Mouse (Mus musculus): ENCODE measurements around the gene Supt3.
A peak's percentile ranks its signal among the peaks of the same experiment; 100 is the strongest.

Gene Supt3

DNA sequence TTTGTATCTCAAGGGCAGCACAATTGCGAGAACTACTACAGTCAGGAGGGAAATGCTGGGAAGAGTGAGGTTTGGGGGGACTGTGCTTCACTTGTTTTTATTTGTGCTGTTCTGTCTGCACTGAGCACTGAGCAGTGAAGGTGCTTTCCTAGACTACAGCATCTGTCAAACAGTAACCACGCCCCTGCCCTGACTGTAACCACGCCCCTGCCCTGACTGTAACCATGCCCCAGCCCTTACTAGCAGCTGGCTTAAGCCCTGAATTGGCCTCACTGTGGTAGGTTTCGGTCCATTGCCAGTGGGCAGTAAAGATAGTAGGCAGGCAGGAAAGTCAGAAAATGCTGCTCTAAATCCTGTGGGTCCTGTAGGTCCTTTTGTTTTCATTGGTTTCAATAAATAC is 196.5 kb downstream of the Supt3 start:
- no peak for DNase-seq

DNA sequence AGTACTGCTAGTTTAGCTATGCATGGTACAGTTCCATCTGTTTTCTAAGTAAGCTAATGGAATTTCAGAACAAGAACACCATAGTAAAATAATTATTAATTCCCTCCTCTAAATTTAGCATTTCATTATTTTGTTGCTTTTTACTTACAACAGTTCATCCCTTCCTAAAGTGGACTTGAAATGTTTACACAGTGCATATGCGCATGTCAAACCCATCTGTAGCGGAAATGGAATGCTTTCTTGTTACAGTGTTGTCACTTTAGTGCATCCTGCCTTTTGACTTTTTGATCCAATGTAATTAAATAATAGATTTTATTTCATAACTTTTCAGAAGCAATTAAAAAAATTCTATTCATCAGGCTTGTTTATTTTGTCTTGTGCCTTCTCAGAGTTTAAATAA is 200.7 kb downstream of the Supt3 start:
- no peak for DNase-seq

DNA sequence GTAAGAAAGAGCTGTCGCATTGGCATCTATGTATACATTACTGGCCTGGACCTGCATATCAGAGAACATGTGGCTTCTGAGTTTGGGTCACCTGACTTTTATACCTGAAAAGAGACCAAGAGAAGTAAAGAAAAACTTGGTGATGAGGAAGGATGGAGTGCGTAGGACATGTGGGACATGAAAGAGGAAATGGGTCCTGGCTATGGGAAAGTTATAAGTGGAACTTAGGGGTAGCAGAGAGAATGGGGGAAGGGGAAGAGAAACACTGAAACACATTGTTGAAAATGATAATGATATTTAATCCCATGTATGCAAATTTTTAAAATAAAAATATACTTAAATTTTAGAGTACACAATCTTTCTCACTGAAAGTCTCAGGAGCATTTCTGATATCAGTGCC is 211.0 kb downstream of the Supt3 start:
- DNase-seq, result no peak

DNA sequence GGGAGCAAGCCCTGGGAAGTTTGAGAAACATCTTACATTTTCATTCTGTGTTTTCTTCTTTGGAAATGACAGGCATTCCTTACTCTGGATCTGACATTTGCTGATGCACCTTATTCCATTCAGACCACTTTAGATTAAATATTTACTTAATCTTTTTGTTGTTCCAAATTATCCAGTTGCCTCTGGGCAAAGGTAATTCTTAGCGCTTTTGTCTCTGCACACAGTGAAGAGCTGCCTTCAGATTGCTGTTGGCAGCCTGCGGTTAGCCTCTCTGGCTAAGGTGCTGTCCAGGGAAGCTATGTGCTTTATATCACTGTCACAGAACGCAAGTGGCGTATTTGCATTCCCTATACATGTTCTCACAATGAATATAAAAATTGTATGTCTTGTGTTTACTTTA is 226.4 kb downstream of the Supt3 start:
- DNase-seq, result no peak

DNA sequence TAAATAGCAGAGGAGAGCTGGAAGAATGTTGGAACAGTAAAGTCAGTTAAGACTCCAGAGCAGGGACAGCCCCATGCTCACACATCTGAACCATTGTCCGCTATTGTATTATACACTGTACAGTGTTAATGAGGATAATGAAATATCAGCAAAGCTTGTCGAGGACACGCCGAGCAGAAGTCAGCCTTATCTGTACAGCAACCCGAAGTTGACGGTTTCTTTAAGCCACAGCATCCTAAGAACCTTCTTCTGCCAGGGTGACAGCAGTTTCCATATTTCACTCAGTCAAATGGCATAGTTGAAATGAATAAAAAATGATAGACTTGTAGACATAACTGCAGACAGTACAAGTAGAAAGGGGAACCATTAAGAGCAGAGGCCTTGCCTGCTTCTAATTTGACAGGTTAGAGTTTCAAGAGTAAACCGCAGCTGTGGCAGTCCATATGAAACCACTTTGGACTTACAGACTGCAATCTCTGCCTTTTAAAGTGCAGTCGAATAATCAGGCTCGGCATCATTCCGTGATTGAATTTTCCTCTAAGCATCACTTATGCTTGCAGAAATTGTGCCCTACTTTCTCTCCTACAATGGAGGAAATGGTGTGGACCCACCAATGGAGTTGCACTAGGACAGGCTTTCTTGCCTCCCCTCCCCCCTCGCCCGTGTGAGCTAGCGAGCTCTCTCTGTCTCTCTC is 227.7 kb downstream of the Supt3 start:
- no peak for DNase-seq

DNA sequence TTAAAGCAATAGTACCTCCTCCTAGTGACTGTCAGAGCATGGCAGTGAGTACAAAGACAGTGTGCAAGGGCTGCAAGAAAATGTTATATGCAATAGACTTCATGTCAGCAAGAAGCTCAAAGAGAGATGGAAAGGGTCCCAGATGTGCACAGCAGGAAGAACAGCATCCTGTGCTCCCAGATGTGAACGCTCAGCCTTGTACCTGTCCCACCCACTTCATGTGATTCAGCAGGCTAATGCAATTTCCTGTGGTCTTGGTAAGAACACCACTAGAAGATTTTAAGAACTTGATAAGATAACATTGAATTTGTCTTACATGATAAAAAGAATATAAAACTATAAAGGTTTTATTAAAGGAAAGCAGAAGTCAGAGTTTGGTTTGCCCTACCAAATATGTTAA is 230.5 kb downstream of the Supt3 start:
- no peak for DNase-seq

DNA sequence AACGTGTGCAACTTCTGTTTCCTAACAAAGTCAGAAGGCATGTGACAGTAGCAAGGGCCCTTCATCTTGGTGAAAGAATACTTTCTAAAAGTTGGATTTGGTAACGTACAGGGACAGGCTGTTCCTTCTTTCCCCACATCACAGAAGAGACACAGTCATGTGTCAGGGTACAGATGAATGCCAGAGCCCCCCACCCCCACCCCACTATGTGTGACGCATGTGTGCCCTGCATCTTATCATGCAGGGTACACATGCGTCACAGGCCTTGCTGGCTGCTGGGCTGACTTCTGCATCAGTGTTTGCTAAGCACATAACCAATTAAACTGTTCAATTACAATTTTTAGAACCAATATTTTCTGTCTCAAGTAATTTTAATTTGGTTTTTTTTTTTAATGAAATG is 231.7 kb downstream of the Supt3 start:
- DNase-seq, result no peak

DNA sequence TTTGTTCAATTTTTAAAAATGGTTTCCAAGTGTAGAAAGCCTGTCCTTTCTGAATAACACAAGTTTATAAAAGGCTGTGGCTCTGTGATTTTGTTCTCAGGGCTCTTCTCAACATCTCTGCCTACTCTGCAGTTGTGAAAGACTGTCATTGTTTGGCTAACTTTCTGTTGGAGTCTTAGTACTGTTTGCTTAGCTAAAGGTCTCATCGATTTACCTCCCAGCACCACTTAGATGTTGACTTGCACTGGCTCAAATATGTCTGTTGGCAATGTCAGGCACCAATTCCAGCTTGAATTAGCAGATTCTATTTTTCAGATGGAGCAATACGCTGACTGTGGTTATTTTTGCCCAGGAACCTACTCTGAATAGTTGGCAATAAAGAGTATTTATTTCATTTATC is 233.5 kb downstream of the Supt3 start:
- DNase-seq, result no peak

DNA sequence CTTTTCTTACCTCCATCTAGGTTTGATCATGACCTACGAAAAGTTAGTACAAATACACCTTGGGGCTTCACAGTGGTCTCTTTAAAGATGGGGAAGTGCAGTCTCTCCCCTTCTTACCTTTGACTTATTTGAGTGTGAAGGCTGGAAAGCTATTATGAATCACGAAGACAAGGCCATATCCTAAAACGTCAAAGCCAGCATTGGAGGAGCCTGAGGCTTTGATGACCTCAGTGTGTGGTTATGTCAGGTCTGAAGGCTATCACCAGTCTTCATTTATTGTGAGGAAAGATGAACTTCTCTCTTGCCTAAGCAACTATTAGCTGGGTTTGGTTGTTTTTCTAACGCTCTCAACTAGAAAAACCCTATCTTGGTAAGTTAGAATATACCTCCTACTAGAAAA is 239.8 kb downstream of the Supt3 start:
- DNase-seq, result no peak

DNA sequence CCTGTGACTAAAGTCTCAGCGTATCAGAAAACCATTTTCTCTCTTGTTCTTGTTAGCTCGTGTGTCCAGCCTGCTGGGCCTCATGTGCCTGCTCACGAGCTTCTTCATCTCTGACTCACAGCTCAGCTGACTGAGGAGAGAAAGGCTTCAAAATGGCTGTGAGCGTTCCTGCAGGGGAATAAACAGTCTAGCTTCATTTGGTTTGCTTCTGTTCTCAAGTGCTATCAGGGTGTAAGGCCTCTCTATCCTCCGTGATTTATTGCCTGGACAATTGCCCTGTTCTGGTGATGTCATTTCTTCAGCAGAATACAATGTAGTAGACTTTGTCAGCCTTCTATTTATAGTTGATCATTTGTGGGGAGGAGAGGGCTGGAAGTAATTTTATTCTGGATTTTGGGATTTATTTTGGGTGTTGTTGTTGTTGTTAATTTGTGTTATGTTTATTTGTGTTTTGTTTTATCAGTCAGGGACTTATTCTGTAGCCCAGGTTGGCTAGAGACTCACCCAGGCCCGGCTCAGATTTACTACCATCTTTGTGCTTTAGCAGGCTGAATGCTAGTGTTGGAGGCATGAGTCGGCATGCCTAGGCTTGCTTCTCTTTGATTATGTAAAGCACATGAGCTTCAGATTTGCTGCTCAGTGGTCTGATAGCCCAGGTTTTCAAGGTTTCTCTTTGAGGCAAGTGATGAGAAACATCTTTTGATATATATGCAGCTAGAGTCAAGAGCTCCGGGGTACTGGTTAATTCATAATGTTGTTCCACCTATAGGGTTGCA is 243.4 kb downstream of the Supt3 start:
- DNase-seq, result peak in 1 of 2 experiments; percentile 57

DNA sequence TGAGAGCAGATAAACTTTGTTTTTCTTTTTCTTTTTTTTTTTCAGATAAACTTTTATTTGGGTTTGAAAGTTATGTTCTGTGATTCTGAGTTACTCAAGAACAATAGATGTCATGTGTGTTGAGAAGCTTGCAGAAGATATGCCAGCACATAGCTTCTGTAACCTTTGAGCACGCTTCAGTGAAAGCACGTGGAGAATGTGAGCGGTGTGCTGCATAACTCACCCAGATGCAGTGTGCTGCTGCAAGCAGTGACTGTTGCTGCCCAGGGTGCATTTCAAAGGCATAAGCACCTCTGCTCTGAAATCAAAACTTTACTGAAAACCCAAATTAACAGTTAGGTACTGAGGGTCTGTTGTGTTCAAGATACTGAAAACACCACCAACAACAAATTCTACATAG is 251.5 kb downstream of the Supt3 start:
- DNase-seq, result no peak

DNA sequence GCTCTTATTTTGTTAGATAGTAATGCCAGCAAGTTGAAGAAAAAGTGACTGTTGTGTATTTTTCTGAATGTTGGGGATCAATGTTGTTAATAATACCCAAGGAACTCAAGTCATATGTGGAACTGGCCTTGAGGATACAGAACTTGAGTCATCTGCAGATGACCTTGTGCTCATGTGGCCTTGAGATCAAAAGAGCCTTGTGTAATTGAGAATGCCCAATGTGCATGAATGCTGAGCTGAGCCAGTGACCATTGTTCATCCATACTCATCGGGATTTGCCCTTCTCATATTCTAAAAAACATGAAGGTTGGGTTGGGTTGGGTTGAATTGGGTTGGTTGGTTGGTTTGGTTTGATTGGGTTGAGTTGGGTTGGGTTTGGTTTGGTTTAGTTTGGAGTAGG is 252.2 kb downstream of the Supt3 start:
- no peak for DNase-seq

DNA sequence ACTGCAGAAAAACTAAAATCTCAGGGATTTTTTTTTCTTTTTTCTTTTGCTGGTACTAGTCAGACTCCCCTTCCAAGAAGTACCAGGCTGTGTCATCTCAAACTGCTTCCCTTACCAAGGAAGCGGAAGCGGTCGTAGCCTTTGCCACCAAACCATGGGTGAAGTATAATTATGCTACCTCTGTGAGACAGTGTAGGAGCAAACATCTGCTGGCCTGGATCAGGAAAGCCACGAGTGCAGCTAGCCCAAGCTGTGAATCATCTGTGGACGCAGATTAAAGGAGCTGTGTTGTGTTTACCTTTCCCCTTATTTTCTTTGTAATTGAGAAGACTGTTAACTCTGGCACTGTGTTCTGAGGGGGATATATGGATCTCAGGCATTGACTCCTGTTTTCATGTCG is 255.3 kb downstream of the Supt3 start:
- DNase-seq, result no peak

DNA sequence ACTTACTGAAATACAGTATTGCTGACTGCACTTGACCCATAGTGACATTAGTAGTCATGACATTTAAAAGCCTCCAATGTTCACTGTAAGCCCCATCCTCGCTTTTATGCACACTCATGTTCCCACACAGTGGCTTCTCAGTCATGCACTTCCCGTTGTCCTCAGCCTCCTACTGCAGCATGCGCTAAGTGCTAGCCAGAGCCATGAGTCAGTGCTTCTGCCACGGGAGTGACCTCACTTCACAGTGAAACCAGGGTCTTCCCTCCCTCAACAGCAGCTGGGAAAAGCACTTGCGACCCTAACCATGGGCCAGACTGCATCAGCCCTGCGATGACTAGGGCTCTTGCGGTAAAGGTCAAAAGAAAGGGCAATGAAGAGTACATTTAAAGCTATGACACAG is 256.7 kb downstream of the Supt3 start:
- DNase-seq, result no peak

DNA sequence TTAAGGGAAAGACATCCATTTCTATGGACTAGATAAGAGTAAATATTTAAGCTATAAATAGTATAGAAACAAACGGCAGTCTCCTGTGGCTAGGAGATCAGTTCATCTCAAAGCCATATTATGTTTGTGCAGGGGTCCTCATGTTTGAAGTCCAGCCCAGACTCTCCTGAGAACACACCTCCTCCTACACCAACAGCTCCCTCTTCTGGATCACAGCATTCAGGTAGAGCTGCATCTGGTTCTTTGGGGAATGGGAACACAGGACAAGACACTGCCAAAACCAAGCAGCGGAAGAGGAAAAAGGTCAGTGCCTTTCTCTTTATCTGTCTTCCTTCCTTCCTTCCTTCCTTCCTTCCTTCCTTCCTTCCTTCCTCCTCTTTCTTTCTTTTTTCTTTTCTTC is 264.1 kb downstream of the Supt3 start:
- no peak for DNase-seq

DNA sequence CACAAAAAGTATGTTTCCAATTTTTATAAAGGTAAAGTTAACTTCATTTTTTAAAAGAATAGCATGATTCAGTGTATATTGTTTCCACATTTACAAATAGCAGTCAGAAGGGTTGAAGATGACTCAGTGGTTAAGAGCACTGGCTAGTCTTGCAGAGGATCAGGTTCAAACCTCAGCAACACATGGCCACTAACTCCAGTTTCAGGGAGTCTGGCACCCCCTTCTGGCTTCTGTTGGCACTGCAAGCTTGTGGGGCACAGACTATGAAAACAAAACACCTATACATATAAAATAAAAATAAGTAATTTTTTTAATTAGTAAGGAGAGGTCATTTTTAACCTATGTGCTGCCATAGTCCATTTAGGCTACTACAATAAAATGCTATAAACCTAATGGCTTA is 268.9 kb downstream of the Supt3 start:
- DNase-seq, result no peak

DNA sequence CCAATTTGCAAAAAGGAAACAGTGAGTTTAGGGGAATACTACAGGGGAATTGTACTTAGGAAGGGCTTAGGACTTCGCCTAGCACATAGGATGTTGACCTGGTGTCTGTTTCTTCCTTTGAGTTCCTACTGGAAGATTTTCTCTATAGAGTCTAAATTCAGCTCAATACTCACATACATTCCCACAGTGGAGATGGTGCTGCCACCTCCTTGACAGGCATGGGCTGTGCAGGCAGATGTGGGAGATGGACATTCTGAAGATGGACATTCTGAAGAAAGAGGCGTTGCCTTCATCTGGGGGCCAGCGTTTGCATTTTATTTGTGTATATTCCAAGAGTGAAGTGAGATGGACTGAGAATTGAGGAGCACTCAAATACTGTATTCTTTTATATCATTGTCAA is 269.6 kb downstream of the Supt3 start:
- DNase-seq, result no peak

DNA sequence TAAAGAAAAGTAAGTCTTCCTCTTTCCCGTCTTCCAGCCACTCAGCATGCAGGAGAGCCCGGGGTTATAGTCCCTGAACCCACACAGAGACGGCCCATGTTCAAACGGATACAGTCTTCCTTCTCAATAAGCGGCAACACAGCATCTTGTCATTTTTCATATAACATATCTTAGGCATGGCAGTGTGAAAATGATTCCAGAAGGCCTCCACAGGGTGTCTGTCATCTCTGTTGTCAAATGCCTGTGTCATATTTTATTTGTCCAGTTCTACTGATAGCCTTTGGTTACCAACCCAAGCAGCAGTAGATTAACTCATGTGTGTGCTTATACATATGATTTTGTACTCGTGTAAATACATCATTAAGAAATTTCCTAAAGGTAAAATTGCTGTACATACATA is 270.3 kb downstream of the Supt3 start:
- DNase-seq, result no peak

DNA sequence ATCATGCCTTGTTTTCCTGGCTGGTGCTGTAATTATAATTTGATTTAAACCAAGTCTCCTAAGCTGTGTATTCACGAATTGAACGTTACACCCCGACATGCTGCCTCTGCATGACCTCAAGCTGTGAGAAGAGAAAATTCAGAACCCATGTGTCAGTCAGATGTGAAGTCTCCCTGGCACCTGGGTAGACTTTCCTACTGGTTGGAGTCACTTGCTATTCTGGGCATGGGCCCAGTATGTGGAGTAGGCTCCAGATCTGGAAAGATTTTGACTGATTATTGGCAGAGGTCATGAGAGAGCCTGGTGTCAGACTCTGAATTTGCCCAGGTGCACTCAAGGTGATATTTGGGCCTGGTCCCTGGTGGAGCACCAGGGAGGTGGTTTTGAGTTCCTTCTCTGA is 275.0 kb downstream of the Supt3 start:
- DNase-seq, result no peak

DNA sequence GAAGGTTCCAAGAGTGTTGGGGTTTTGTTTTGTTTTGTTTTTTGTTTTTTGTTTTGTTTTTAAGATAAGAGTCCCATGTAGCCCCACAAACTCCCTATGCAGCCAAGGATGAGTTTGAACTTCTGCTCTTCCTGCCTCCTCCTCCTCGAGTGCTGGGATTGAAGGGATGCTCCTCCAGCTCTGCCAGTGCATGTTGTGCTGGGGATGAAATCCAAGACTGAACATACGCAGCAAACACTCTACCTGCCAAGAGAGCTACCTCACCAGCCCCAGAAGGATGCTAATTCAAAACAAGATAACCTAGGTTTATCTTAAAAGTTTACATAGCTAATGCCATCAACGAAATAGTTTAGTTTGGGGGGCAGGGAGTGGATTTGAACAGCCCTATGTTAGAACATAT is 276.4 kb downstream of the Supt3 start:
- DNase-seq, result no peak

DNA sequence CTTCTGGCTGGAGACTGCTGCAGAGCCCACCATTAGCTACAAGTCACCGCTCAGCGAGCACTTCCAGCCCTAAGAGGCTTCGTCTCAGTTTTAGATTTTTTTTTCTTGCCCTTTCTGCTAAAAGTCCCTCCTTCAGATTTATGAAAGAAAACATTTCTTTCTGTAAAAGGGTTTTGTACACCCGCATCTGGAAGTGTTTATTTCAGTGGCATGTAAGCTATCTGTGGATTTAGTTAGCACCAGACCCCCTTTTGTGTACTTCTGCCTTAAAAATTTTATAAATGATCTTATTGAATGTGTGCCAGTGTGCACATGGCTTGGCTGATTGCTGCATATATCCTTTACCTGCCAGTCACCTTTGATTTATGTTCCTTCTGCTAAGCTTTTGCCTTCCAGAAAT is 277.6 kb downstream of the Supt3 start:
- DNase-seq, result no peak

DNA sequence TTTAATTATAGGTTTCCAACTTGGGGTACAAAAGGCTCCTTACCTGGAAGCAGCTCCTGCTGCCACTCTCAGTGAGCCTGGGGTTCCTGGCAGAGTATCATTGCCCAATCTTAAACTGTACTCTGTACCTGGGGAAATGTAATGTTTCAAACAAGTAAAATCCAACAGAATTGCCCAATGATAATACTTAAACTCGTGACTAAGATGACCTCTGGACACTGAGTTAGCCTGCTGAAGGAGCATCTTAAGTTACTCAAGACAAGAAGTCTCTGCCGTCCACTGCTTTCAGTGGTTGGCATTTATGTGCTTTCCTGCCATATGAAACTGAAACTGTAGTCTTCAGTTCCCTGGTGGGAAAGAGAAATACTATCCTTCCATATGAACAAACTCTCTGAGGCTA is 279.9 kb downstream of the Supt3 start:
- no peak for DNase-seq

DNA sequence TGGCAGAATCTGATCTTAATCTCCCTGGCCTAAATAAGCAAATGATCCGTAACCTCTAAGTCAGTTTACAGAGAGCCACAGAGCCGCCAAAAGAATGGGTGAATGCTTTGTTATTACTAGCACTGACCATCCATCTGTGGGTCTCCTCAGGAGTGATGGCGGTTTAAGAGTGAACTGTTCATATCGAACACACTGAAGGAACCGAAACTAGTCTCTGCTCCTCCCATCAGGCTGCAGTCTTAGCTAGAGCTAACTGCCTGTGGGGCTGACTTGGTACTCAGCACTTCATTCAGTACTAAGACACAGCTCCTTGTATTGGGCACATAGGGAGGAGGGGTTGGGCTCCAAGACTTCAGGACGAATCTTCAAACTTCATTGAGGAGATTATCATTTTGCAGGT is 280.8 kb downstream of the Supt3 start:
- DNase-seq, result no peak

DNA sequence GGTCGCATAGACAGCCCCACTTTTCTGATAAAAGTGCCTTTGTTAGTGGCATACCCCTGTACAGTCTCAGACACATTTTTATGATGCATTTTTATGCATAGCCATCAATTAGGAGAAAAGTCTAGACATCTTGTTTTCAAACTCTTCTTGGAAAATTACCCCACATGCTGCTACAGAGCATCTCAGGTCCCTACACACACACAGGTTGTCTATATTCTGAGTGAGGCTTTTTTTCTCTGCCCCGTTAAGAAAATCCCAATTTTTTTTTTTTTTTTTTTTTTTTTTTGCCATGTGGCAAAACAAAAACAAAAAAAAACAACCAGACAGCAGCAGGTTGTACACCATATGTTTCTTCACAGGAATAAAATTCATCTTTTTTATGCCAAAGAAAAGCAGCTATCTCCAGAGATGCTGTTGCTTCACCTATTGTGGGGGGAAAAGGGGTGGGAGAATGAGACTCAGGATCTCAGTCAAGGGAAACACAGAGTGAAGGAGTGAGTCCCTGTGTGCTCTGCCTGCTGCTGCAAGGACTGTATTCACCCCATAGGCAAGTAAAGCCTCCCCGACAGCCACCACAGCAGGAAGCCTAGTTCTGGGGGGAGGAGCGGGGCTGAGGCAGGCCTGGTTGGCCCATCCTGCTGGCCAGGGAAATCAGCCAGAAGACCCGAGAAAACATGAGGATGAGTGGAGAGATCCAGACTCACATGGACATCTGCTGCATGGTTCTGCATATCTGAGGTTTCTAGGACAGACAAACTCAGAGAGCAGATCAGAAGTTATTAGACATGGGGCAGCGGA is 281.8 kb downstream of the Supt3 start:
- no peak for DNase-seq

All from lung, postnatal 4 days (tissue).